Mouse (Mus musculus) hindbrain, embryonic 10.5 days (tissue): ENCODE measurements at regions not wholly inside any gene's neighbourhood (a gene's known extent, or its start where the extent isn't known, plus 50 kb on each side); places are given as distances from the start of the nearest gene placed in this dataset.
"Not testable (repeated sequence)": the region's sequence is repeated elsewhere in the genome, so short reads cannot be mapped to it uniquely, and the experiment has no call there.

Source experiments
- DNase-seq: peaks from one replicate; pipeline ENCODE4 v3.0.0-alpha.2; 2017; ENCODE audit warnings: low spot score
- H3K27ac ChIP-seq: fragments of 300-500 bp; sonication (generic); 2 replicates; pipeline ENCODE4 v1.5.1; 2016; ENCODE audit warnings: mild to moderate bottlenecking, moderate library complexity
- H3K27me3 ChIP-seq: fragments of 300-500 bp; sonication (generic); 2 replicates; pipeline ENCODE4 v1.6.1; 2016; ENCODE audit warnings: mild to moderate bottlenecking; ENCODE audit not compliant: poor library complexity, insufficient read depth, severe bottlenecking
- H3K36me3 ChIP-seq: fragments of 300-500 bp; sonication (generic); 2 replicates; pipeline ENCODE4 v1.6.1; 2016; ENCODE audit warnings: mild to moderate bottlenecking, moderate library complexity
- H3K4me1 ChIP-seq: fragments of 300-500 bp; sonication (generic); replicated peaks from 2 replicates; pipeline ENCODE4 v1.6.1; 2016; ENCODE audit warnings: mild to moderate bottlenecking
- H3K4me3 ChIP-seq: fragments of 300-500 bp; sonication (generic); 2 replicates; pipeline ENCODE4 v1.5.1; 2016; ENCODE audit warnings: mild to moderate bottlenecking, moderate library complexity
- H3K9me3 ChIP-seq: fragments of 300-500 bp; sonication (generic); 2 replicates; pipeline ENCODE4 v1.6.1; 2016; ENCODE audit warnings: mild to moderate bottlenecking, moderate library complexity
- WGBS: fragments of 180-500 bp; shearing (Covaris S2); methylation state at CpG from one replicate; pipeline ENCODE4 v1.1.7; 2016; 5-methylcytosine and 5-hydroxymethylcytosine counted together

DNA sequence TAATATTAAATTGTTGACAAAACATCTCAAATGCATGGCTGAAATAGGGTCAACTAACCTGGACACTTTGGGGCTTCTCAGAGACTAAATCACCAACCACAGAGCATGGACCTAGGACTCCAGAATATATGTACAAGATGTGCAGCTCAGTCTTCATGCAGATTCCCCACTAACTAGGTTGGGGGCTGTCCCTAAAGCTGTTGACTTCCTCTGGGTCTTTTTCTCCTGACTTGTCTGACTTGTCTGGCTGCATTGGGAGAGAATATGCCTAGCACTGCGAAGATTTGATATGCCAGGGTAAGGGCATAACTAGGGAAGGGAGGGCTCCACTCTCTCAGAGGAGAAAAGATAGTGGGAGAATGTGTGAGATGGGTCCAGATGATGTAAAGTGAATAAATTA is 681.9 kb upstream of the Zfp386 start:
- WGBS: 38% methylated on average over 1 of the region's 1 CpGs

DNA sequence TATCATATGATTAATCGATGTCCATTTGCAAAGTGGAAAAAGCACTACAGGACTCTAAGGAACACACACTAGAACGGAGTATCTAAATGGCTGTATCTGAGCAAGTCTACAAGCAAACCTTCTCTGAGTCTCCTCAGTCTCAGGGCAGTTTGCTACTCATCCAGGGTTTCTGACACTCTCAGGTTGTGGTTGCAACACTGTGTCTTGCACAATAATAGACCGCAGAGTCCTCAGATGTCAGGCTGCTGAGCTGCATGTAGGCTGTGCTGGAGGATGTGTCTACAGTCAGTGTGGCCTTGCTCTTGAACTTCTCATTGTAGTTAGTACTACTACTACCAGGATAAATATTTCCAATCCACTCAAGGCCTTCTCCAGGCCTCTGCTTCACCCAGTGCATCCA is 675.7 kb upstream of the Zfp386 start:
- 78% methylated on average over 3 of the region's 3 CpGs for WGBS
- not testable (repeated sequence) for H3K36me3 ChIP-seq, H3K4me1 ChIP-seq, H3K27me3 ChIP-seq, H3K4me3 ChIP-seq, DNase-seq, H3K27ac ChIP-seq
- H3K9me3 ChIP-seq: peaks cover 13% of the 10 kb centered on the region

More for the DNA sequence above, 681.9 kb upstream of the Zfp386 start:
- H3K27ac ChIP-seq, DNase-seq, H3K4me1 ChIP-seq, H3K36me3 ChIP-seq, H3K4me3 ChIP-seq, H3K27me3 ChIP-seq: not testable (repeated sequence)
- peaks cover 19% of the 10 kb centered on the region for H3K9me3 ChIP-seq

DNA sequence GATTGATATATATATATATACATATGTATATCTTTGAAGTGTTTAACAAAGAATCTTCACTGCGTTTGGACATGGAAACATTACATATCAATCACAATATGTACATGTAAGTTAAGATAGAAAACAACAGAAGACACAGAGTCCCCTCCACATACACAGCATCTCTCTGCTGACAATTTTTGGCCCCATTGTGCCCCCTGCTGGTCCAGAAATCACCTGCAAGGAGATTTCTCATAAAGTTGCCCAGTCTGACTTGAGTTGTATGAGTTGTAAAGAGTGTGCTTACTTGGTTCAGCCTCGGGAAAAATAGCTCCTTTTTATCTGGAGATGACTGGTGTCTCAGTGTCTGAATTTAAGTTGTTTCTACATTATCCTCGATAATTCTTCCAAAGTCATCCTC is 674.5 kb upstream of the Zfp386 start:
- H3K27ac ChIP-seq, H3K36me3 ChIP-seq, DNase-seq, H3K4me1 ChIP-seq, H3K27me3 ChIP-seq, H3K4me3 ChIP-seq: not testable (repeated sequence)
- 64% methylated on average over 3 of the region's 3 CpGs for WGBS
- H3K9me3 ChIP-seq: peaks cover 15% of the 10 kb centered on the region

DNA sequence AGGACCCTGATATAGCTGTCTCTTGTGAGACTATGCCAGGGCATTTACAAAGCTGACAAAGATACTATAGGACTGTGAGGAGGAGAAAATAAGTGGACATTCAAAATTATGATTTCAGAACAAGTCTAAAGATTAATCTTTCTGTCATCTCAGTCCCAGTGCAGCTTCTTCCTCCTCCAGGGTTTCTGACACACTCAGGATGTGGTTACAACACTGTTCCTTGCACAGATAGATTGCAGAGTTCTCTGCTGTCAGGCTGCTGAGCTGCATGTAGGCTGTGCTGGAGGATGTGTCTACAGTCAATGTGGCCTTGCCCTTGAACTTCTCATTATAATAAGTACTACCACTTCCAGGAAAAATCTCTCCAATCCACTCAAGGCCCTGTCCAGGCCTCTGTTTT is 661.0 kb upstream of the Zfp386 start:
- H3K4me1 ChIP-seq, H3K4me3 ChIP-seq, DNase-seq, H3K36me3 ChIP-seq, H3K27me3 ChIP-seq, H3K27ac ChIP-seq: not testable (repeated sequence)
- H3K9me3 ChIP-seq: peaks cover 24% of the 10 kb centered on the region

DNA sequence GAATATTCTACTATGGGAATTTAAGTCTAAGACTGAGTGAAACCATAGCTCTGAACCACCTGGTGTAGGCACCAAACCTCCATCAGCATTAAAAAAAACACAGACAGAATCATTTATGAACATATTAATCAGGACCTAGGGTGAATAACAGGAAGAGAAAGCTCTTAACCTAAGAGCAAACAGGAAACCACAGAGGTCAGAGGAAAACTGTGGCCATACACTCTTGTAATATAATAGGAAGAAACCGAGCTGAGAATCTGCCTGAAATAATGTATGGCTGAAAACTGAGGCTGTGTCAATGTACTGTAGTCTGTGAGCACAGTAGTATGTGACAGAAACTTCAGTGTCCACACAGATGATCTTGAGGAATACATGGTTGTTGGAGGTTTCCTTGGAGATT is 643.4 kb upstream of the Zfp386 start:
- Histone ChIP-seq H3K4me3 (no peak overlapping the region), H3K36me3 (no peaks in the 10 kb centered on the region)
- WGBS: 68% methylated on average over 1 of the region's 1 CpGs

DNA sequence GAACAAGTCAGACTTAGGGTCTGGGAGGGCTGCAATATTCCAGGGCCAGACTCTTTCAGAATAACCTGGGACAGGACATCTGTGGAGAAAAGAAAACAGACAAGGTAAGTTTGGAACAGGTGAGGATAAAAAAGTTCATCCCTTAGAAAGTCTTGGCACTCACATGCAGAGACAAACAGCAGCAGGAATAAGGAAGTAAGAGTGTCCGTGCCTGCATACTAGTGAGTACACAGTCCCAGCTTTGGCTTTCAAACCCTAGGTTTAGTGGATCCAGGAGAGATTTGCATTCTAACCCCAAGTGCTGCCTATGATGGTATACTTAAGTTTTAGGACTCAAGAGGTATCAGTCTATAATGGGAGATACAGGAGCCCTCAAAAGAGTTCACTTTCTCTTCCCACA is 642.9 kb upstream of the Zfp386 start:
- Histone ChIP-seq H3K36me3 (no peaks in the 10 kb centered on the region), H3K27ac (no peak overlapping the region), H3K9me3 (peaks cover 34% of the 10 kb centered on the region; the same call in 1 of the 2 replicates), H3K4me3 (no peak overlapping the region), H3K27me3 (no peaks in the 10 kb centered on the region), H3K4me1 (no peaks in the 10 kb centered on the region)
- 85% methylated on average over 1 of the region's 1 CpGs for WGBS
- no peak for DNase-seq

More for the DNA sequence above, 643.4 kb upstream of the Zfp386 start:
- DNase-seq: no peak
- H3K27me3 ChIP-seq: no peaks in the 10 kb centered on the region
- no peaks in the 10 kb centered on the region for H3K4me1 ChIP-seq
- peaks cover 34% of the 10 kb centered on the region; the same call in 1 of the 2 replicates for H3K9me3 ChIP-seq
- H3K27ac ChIP-seq: no peak overlapping the region

DNA sequence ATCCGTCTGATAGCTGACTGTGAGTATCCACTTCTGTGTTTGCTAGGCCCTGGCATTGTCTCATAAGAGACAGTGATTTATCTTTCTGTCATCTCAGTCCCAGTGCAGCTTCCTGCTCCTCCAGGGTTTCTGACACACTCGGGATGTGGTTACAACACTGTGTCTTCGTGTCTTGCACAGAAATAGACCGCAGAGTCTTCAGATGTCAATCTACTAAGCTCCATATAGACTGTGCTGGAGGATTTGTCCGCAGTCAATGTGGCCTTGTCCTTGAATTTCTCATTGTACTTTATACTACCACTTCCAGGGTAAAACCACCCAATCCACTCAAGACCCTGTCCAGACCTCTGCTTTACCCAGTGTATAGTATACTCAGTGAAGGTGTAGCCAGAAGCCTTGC is 601.3 kb upstream of the Zfp386 start:
- not testable (repeated sequence) for H3K4me1 ChIP-seq, H3K27me3 ChIP-seq, H3K36me3 ChIP-seq, DNase-seq, H3K27ac ChIP-seq, H3K4me3 ChIP-seq
- WGBS: 77% methylated on average over 3 of the region's 5 CpGs
- H3K9me3 ChIP-seq: peaks cover 16% of the 10 kb centered on the region; the same call in 1 of the 2 replicates

DNA sequence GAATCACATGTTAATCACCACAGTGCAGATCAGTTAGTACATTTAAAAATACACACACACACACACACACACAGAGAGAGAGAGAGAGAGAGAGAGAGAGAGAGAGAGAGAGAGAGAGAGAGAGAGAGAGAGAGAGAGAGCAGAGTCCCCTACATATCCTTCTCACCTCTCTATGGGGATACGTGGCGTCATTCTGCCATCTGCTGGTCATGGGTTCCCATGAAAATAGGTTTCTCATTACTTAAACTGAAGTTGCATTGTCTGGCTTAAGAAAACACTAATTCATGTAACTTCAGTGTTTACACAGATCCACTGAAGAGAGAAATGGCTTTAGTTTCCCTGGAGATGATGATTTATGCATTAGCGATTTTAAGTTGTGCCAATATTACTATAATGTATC is 594.9 kb upstream of the Zfp386 start:
- WGBS: 59% methylated on average over 3 of the region's 3 CpGs
- not testable (repeated sequence) for DNase-seq, H3K36me3 ChIP-seq, H3K9me3 ChIP-seq, H3K27me3 ChIP-seq, H3K27ac ChIP-seq, H3K4me3 ChIP-seq, H3K4me1 ChIP-seq

DNA sequence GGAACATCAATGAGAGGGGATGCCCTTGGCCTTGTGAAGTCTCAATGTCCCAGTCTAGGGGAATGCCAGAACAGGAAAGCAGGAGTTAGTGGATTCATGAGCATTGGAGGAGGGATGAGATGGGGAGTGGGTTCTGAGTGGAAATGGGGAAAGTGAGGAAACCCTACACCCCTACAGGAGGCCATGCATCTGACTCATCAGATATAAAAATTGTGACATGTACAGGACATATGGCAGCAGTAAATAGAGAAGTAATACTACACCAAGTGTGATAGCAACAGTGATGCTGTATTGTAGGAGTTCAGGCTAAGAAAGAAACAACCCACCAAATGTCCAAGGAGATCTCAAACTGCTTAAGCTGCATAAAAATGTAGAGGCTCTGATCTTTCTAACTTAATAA is 582.7 kb upstream of the Zfp386 start:
- H3K27ac ChIP-seq, H3K4me3 ChIP-seq, H3K36me3 ChIP-seq, DNase-seq, H3K27me3 ChIP-seq, H3K4me1 ChIP-seq, H3K9me3 ChIP-seq: not testable (repeated sequence)

DNA sequence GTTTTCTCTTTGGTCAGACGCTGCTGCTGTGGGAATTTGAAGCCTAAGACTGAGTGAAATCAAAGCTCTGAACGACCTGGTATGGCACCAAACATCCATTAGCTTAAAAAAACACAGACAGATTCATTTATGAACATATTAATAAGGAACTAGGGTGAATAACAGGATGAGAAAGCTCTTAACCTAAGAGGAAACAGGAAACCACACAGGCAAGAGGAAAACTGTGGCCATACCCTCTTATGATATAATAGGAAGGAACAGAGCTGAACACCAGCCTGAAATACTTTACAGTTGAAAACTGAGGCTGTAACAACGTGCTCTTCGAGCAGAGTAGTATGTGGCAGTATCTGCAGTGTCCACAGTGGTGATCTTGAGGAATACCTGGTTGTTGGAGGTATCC is 579.5 kb upstream of the Zfp386 start:
- H3K36me3 ChIP-seq, H3K27me3 ChIP-seq, DNase-seq, H3K4me3 ChIP-seq, H3K9me3 ChIP-seq, H3K4me1 ChIP-seq, H3K27ac ChIP-seq: not testable (repeated sequence)
- WGBS: 45% methylated on average over 4 of the region's 4 CpGs

DNA sequence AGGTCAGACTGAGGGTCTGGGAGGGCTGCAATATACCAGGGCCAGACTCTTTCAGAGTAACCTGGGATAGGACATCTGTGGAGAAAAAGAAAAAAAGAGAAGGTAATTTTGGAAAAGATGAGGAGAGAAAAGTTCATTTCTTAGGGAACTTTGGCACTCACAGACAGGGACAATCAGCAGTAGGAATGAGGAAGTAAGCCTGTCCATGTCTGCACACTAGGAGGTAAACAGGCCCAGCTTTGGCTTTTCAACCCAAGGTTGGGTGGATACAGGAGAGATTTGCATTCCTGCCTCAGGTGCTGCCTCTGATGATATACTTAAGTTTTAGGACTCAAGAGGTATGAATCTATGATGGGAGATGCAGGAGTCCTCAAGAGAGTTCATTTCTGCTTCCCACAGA is 579.0 kb upstream of the Zfp386 start:
- not testable (repeated sequence) for H3K27ac ChIP-seq, H3K4me3 ChIP-seq, H3K36me3 ChIP-seq, H3K4me1 ChIP-seq, H3K9me3 ChIP-seq, DNase-seq, H3K27me3 ChIP-seq

DNA sequence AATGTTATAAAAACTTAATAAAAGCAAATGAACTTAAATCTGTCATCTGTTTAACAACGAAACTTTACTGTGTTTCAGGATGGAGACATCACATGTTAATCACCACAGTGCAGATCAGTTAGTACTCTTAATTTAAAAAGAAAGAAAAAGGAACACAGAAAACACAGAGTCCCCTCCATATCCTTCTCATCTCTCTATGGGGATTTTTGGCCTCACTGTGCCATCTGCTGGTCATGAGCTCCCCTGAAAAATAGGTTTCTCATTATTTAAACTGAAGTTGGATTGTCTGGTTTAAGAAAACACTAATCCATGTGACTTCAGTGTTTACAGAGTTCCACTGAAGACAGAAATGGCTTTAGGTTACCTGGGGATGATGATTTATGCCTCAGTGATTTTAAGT is 548.7 kb upstream of the Zfp386 start:
- 73% methylated on average over 1 of the region's 1 CpGs for WGBS

DNA sequence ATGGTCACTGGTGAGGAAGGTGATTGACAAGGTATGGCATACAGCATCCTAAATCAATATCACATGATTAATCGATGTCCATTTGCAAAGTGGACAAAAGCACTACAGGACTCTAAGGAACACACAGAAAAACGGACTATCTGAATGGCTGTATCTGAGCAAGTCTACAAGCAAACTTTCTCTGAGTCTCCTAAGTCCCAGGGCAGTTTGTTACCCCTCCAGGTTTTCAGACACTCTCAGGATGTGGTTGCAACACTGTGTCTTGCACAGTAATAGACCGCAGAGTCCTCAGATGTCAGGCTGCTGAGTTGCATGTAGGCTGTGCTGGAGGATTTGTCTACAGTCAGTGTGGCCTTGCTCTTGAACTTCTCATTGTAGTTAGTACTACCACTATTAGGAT is 540.2 kb upstream of the Zfp386 start:
- peaks cover 31% of the 10 kb centered on the region for H3K9me3 ChIP-seq
- not testable (repeated sequence) for DNase-seq, H3K4me1 ChIP-seq, H3K27ac ChIP-seq, H3K4me3 ChIP-seq, H3K27me3 ChIP-seq, H3K36me3 ChIP-seq
- 62% methylated on average over 3 of the region's 3 CpGs for WGBS

More for the DNA sequence above, 548.7 kb upstream of the Zfp386 start:
- Histone ChIP-seq H3K9me3 (peaks cover 27% of the 10 kb centered on the region), H3K36me3 (no peaks in the 10 kb centered on the region), H3K4me3 (no peak overlapping the region), H3K27ac (no peak overlapping the region), H3K4me1 (no peaks in the 10 kb centered on the region), H3K27me3 (no peaks in the 10 kb centered on the region)
- no peak for DNase-seq

DNA sequence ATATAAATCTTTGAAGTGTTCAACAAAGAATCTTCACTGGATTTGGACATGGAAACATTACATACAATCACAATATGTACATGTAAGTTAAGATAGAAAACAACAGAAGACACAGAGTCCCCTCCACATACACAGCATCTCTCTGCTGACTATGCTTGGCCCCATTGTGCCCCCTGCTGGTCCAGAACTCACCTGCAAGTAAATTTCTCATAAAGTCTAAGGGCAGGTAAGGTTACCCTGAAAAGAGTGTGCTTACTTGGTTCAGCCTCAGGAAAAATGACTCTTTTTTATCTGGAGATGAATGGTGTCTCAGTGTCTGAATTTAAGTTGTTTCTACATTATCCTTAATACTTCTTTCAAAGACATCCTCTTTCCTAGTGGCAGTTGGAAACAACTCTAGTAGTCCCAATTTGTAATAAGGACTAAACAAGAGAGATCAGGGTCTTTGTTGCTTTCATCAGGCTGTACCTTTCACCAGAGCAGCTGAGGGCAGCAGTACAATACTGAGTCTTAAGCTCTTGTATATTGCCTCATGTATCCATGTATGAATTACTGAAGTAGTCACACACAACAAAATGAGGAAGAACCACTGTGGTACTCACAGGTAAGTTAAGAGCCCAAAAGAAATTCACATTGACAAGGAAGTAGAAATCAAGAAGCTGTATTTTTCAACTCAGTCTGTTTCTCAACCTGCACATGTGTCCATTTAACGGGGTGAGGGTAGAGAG is 538.7 kb upstream of the Zfp386 start:
- H3K4me3 ChIP-seq, H3K4me1 ChIP-seq, H3K36me3 ChIP-seq, H3K27me3 ChIP-seq, H3K27ac ChIP-seq, DNase-seq: not testable (repeated sequence)
- H3K9me3 ChIP-seq: peaks cover 25% of the 10 kb centered on the region; the same call in 1 of the 2 replicates
- WGBS: 49% methylated on average over 1 of the region's 1 CpGs
